Mouse (Mus musculus) cerebellum, adult 11-12 months (tissue): ENCODE data around the gene Npy4r.

Experiments used
- DNase-seq: peaks from one replicate; pipeline ENCODE4 v3.0.0; 2022

The Npy4r gene

GRCm38 (mm10) chr14:34152342-34152741, at the start of gene Npy4r:
Gene Npy4r, minus strand, starts transcription at chr14:34152489.
- no peak for DNase-seq

- peak; percentile 71 for DNase-seq
These were observed 49.1 kb upstream of the Npy4r start, which contains the start of gene Gprin2 for GRCm38 (mm10) chr14:34201231-34202035. Gene Gprin2, minus strand, starts transcription at chr14:34201653.

DNA sequence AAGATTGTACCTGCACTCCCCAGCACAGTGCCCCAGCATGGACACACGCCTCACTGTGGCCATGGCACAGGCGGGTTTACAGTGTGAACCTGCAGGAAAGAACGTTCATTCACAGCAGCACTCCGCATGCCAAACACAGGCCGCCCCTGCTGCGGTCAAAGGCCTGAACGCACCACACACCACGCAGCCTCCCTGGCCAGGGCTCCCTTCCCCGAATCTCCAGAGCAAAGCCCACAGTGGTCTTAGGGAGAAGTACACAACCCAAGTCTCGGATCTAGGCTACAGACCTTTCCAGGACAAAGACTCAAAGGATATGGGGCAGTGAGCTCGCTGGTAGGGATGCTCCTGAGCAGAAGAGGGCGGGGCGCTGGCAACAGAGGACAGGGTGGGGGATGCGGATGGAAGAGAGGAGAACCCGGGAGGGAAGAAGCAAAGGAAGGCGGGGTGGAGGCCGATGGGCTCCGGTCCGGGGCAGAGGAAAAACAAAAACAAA, 48.5 kb upstream of the Npy4r start:
- DNase-seq, result peak; percentile 70

GRCm38 (mm10) chr14:34196706-34197105, 44.4 kb upstream of the Npy4r start:
- DNase-seq, result no peak

DNA sequence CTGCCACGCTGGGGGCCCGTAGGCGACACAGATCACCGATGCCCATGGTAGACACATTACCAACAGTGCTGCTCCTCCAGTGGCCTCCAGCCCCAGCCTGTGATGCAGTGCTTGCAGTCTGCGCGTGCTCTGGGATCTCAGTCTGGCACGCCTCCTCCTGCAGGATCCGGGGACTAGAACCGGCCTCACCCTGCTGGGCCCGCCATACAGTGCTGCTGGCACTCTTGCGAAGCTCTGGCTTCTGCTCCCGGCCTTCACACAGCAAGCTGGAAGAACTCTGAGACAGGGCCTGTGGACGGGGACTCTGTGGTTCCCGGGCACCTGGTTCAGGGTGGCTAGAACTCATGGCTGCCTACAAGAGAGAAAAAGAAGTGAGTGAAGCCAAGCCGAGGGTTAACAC, 43.2 kb upstream of the Npy4r start:
- peak; percentile 43 for DNase-seq

DNA sequence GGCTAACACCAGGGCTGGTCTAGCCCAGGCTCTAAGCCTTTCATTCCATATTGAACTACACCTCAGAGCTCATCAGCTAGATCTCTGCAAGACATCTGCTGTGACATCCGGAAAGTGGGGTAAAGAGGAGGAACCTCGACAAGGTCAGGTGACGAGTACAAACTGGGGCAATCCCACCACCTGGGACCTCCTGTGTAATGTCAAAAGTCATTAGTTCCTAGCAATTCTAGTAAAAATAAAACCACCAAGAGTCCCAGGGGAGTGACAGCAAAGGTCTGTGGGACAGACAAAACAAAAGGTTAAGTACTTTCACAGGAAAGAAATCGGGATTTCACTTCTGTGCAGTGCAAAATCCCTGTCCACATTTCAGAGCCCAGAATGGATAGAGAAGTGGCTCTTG, 41.6 kb upstream of the Npy4r start:
- no peak for DNase-seq

- no peak for DNase-seq
These were observed 38.1 kb upstream of the Npy4r start for GRCm38 (mm10) chr14:34190361-34190760.

DNA sequence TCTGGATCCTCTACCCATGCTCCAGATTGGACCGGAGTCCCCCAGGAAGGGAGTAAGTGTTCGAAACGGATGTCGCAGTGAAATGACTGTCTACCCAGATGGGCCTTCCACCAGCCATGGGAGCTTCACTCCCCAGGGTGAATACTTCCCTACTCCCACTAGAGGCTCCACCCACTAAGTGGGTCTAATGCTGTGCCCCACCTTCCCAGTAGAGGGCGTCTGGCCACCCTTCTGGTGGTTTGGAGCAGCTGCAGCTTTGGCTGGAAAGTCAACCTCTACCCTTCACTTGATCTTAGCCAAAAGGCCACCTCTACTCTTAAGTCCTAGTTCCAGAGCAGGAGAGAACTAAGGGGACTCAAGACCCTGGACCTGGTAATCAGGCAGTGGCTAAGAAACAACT, 36.3 kb upstream of the Npy4r start:
- DNase-seq, result no peak

GRCm38 (mm10) chr14:34183101-34183500, 30.8 kb upstream of the Npy4r start:
- no peak for DNase-seq

- no peak for DNase-seq
These were observed 27.1 kb upstream of the Npy4r start for GRCm38 (mm10) chr14:34179351-34179750.

DNA sequence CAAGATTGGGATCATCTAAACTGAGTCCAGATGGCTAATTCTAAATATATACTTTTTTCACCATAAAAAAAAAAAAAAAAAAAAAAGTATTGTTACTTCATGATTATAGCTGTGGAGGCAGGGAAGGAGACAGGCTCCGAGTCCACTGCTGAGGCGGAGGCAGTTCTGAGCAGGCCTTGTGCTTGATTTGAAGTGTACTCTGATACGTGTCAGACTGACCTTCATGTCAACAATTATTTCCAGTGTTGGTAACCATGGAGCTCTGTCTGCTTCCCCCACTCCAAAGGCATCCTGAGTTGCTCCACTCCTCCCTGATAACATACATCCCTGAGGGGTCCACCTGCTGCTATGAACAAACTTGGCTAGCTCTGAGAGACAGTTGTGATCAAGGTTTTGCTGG, 18.8 kb upstream of the Npy4r start:
- no peak for DNase-seq

GRCm38 (mm10) chr14:34155752-34156151, 3.5 kb upstream of the Npy4r start:
- DNase-seq, result no peak

DNA sequence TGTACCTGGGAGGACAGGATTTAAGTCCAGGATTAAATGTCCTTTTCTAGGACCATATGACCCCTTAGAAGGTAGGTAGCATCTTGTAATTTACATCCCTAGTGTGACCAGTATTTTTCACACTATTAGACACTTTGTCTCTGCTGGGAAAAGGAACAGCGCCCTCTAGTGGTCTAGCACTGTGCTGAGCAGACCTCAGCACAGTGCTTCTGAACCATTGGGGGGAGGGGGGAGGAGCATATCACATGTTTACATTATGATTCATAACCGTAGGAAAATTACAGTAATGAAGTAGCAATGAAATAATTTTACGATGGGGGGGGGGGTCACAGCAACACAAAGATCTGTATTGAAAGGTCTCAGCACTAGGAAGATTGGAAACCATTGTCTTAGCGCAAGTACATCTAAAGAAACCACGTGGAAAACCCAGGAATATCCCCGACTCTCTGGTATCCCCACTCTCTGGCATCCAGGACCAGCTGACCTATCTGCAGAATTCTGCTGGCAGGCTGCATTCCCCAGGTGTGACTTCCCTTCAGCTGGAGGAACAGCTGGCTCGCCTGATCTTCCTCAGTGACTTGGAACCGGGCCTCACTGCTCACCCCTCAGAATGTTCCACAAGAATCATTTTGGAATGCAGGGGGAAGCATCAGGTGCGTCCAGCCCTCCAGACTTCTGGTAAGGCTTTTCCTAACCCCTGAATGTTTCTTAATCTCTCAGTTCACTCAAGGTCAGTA, 2.5 kb upstream of the Npy4r start:
- DNase-seq, result peak; percentile 28

GRCm38 (mm10) chr14:34142915-34143314, 9.4 kb downstream of the Npy4r start:
- no peak for DNase-seq

DNA sequence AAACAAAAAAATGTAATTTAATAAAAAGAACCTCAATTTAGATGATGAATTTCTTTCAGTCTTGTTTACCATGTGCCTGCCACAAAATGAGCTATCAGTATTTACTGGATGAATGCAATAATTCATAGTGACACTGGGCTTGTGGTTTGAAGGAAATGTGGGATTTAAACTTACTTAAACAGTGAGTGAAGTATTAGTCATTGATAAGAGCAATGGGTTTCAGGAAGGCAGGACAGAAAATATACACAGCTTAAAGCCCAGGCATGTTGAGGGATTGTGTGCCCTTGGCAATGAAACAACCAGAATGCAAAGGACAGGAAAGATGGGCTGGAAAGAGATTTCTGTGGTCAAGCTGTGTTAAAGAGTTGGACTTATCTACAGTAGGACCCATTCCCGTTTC, 10.0 kb downstream of the Npy4r start:
- no peak for DNase-seq

DNA sequence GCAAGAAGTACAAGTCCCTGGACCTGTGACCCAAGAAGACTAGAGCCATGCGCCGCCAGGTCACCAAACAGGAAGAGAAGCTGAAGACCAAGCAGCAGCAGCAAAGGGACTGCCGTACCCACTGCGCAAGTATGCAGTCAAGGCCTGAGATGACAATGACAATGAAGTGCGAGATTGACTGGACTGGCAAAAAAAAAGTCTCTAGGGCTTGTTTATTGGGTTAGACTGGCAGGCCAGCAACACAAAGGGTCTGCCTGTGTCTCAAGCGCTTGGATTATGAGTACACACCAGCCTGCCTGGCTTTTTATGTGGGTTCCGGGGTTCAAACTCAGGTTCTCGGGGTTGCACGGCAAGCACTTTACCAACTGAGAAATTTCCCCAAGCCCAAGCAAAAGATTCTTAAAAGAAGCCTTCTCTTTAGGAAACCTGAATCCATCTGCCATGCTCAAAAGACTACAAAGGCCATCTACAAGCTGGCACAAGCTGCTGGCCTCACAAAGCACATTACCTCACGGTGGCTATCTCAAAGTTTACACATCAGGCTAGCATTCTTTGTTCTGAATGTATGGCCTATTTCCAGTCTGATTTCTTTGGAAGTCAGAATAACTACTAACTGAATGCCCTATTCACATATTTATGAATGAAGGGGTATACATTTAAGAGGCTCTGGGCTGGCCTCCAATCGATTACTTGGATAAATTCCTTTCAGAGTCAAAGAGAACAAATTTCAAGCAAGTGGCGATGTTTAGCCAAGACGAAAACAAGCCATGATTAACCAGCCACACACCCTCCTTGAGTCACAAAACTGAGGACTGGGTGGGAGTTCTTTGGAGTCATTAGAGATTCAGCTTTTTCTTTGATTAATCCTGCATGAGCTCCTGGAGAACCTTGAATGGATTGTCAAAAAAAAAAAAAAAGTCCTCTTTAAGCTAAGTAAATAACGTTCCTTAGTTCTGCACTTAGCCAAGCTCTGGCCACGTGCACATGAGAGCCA, 12.3 kb downstream of the Npy4r start:
- DNase-seq, result no peak

DNA sequence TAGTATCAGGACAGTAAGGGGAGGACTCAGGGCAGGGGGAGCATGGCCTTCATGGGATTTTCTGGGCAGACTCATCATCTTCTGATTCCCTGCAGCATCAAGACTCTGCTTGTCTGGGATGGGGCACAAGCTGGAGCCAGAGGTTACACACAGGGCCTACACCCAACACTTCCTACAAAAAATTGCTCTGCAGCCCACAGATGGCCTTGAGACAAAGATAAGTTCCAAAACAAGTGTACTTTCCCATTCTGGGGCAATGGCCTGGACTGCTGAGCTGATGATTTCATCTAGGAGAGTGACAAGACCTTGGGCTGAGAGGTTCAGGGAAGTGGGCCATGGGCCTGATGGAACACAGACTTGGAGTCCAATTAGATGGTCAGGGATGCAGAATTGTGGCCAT, 16.9 kb downstream of the Npy4r start:
- DNase-seq, result no peak

- DNase-seq, result no peak
These were observed 21.1 kb downstream of the Npy4r start for GRCm38 (mm10) chr14:34131216-34131615.

- no peak for DNase-seq
These were observed 30.6 kb downstream of the Npy4r start for GRCm38 (mm10) chr14:34121691-34122090.

DNA sequence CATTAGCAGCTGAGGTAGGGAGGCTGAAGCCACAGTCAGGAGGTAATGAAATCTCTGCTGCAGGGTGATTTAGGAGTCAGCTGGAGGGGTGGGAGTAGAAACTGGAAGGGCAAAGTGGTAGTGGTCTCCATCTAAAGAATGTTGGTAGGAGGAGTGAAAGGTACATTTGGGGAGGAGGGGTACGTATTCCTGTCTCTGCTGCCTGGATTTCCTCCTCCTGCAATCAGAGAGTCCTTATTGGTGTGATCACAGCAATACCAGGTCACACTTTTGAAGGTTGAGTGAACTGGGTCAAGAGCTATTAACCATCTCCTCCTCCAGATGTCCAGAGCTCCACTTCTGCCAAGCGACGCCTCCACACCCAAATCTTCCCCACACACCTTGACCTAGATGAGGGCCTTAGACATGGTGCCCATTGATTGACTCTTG, 31.4 kb downstream of the Npy4r start:
- no peak for DNase-seq

- DNase-seq, result no peak
These were observed 32.0 kb downstream of the Npy4r start for GRCm38 (mm10) chr14:34120016-34120910.
